Mouse (Mus musculus) midbrain, embryonic 16.5 days (tissue): ENCODE data around the gene Dennd1c. TPM values are rescaled to one million over a fixed set of nuclear protein-coding genes. Genes with fewer than 3 reads are reported as not detected.

Experiments used
- ATAC-seq: fragments of 200-750 bp; cut with Nextera tagmentation; 2 replicates; pipeline ENCODE4 v1.8.0; 2017; ENCODE audit warnings: moderate TSS enrichment
- H3K27ac ChIP-seq: fragments of 300-500 bp; sonication (generic); 2 replicates; pipeline ENCODE4 v1.5.1; 2014; ENCODE audit warnings: mild to moderate bottlenecking, low read length, mixed read lengths
- H3K27me3 ChIP-seq: fragments of 300-500 bp; sonication (generic); 2 replicates; pipeline ENCODE4 v1.6.1; 2014; ENCODE audit warnings: low read depth, low read length, mixed read lengths; ENCODE audit not compliant: control insufficient read depth, insufficient read depth
- H3K36me3 ChIP-seq: fragments of 300-500 bp; sonication (generic); 2 replicates; pipeline ENCODE4 v1.6.1; 2014; ENCODE audit warnings: mild to moderate bottlenecking, low read length, moderate library complexity, mixed read lengths; ENCODE audit not compliant: control insufficient read depth, insufficient read depth
- H3K4me1 ChIP-seq: fragments of 300-500 bp; sonication (generic); 2 replicates; pipeline ENCODE4 v1.6.1; 2014; ENCODE audit warnings: mild to moderate bottlenecking, low read length, mixed read lengths; ENCODE audit not compliant: control insufficient read depth, insufficient read depth
- H3K4me2 ChIP-seq: fragments of 300-500 bp; sonication (generic); 2 replicates; pipeline ENCODE4 v1.6.1; 2014; ENCODE audit warnings: mild to moderate bottlenecking, low read length, mixed read lengths
- H3K4me3 ChIP-seq: fragments of 300-500 bp; sonication (generic); 2 replicates; pipeline ENCODE4 v1.5.1; 2014; ENCODE audit warnings: low read depth, mild to moderate bottlenecking, low read length, moderate library complexity, mixed read lengths
- H3K9ac ChIP-seq: fragments of 300-500 bp; sonication (generic); 2 replicates; pipeline ENCODE4 v1.6.1; 2014; ENCODE audit warnings: low read depth, low read length, mixed read lengths
- H3K9me3 ChIP-seq: fragments of 300-500 bp; sonication (generic); replicated peaks from 2 replicates; pipeline ENCODE4 v1.6.1; 2014; ENCODE audit warnings: mild to moderate bottlenecking, low read length, mixed read lengths; ENCODE audit not compliant: control insufficient read depth, poor library complexity, severe bottlenecking
- WGBS: fragments of 180-500 bp; shearing (Covaris S2); extraction: QIAGEN DNeasy Blood & Tissue Kit; methylation state at CpG from one replicate; pipeline ENCODE4 v1.1.7; 2014; 5-methylcytosine and 5-hydroxymethylcytosine counted together
- polyA plus RNA-seq: library from polyadenylated mRNA; unstranded; fragments of >200 nt; fragmentation: Nextera tagmentation; extraction: Ambion mirVana; gene quantifications from 2 replicates; pipeline ENCODE4 v1.2.1, GENCODE M21; 2015

Gene Dennd1c
- polyA plus RNA-seq: 4.2 and 5.0 TPM in 2 replicates

DNA sequence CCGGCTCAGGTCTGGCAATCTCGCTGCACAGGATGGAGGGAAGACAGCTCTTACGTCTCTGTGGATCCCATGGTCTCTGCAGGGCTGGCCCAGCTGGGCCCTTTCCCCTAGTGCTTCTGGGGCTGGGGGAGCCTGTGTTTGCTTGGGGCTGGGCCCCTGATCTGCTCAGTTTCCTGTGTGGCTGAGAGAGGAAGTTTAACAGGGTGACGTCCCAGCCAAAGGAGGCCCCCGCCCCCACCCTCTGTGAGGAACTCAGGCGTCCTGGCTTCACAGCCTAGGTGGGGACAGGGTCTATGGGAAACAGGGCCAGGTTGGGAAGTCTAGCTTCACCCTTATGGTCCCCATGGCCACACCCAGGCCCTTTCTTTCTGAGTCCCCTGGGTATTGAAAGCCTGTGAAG, at the start of gene Dennd1c:
TSS of gene Dennd1c (minus strand) at position 179 of the 400 bp plus-strand sequence.
- 53% methylated on average over 6 of the region's 6 CpGs for WGBS
- peak; percentile 27; the same call in 1 of the 2 replicates for ATAC-seq
- no peak within 1 kb of the TSS for H3K4me2 ChIP-seq

GRCm38 (mm10) chr17:57125853-57126622, 47.7 kb upstream of the Dennd1c start:
- H3K27ac ChIP-seq: no peak overlapping the region
- WGBS: 71% methylated on average over 3 of the region's 3 CpGs
- no peak for ATAC-seq
- no peak overlapping the region for H3K4me3 ChIP-seq
- no peaks in the 10 kb centered on the region for H3K36me3 ChIP-seq
- no peak overlapping the region for H3K9ac ChIP-seq
- no peaks in the 10 kb centered on the region for H3K9me3 ChIP-seq
- H3K4me2 ChIP-seq: no peak overlapping the region
- H3K4me1 ChIP-seq: no peaks in the 10 kb centered on the region
- H3K27me3 ChIP-seq: no peaks in the 10 kb centered on the region

More for the DNA sequence above, at the start of gene Dennd1c:
- Histone ChIP-seq H3K4me1 (peaks cover 2% of the 10 kb centered on the region), H3K36me3 (peaks cover 24% of the 10 kb centered on the region), H3K4me3 (no peak within 1 kb of the TSS), H3K9ac (no peak within 1 kb of the TSS), H3K27me3 (no peaks in the 10 kb centered on the region), H3K9me3 (no peaks in the 10 kb centered on the region), H3K27ac (no peak within 1 kb of the TSS)

DNA sequence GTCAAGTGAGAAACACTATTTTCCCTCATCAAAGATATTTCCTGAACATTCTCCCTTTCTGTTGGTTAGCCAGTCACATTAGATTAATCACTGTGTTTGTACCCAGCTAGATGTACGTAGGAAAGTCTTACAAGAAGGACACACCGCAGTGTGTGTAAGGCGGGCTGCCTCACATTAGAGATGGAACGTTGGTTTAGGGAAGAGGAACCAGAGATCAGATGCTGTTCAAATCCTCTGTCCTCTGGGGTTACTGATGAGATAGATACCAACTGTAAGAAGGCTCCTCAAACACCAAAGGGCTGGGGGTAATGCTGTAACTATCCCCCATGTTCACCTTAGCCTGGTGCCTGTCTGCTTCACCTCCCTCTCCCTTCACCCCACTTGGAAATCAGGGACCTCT, 46.5 kb upstream of the Dennd1c start:
- Histone ChIP-seq H3K27ac (no peak overlapping the region), H3K4me2 (no peak overlapping the region), H3K27me3 (no peaks in the 10 kb centered on the region), H3K4me1 (no peaks in the 10 kb centered on the region), H3K36me3 (no peaks in the 10 kb centered on the region), H3K9me3 (no peaks in the 10 kb centered on the region), H3K9ac (no peak overlapping the region), H3K4me3 (no peak overlapping the region)
- no peak for ATAC-seq
- WGBS: 80% methylated on average over 4 of the region's 4 CpGs

DNA sequence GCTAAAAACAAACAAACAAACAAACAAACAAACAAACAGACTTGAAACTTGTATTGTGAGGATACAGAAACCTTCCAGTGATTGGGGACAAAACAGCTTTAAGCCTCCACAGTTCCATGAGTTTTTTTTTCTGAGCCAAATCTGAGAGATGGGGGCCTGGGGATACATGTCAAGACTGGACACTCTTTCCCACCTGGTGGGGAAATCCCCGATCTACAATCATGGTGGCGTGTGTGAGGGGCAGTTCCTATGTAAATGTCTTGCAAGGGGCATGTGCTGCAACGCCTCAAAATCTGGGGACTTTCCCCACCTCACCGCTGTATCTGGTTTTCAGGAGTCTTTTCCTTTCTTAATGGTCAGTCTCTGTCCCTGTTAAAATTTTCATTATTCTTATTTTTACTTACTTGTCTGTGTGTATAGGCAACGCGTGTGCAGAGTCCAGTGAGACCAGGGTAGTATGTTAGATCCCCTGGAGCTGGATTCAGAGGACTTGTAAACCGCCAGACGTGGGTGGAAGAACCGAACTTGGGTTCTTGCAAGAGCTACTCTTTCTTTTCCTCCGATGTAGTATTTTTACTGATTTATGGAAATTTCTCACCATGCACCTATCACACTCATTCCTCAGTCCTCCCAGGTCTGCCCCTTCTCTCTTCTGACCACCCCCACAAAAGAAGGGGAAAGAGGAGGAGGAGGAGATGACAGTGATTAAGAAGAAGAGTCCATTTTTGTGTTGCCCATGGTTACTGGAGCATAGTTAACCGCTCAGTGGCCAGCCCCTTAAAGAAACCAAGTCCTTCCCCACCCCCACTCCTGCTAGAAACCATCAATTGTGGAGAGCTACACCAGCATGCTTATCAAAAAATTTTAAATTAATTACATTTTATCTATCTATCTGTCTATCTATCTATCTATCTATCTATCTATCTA, 45.1 kb upstream of the Dennd1c start:
- 90% methylated on average over 11 of the region's 11 CpGs for WGBS

GRCm38 (mm10) chr17:57121856-57122255, 43.5 kb upstream of the Dennd1c start:
- no peak for ATAC-seq
- no peaks in the 10 kb centered on the region; the same call in 1 of the 2 replicates for H3K27me3 ChIP-seq
- H3K4me3 ChIP-seq: no peak overlapping the region
- no peaks in the 10 kb centered on the region for H3K4me1 ChIP-seq
- H3K27ac ChIP-seq: no peak overlapping the region
- H3K36me3 ChIP-seq: no peaks in the 10 kb centered on the region
- no peak overlapping the region for H3K9ac ChIP-seq
- 94% methylated on average over 2 of the region's 2 CpGs for WGBS
- no peaks in the 10 kb centered on the region for H3K9me3 ChIP-seq
- H3K4me2 ChIP-seq: no peak overlapping the region

More for the DNA sequence above, 45.1 kb upstream of the Dennd1c start:
- Histone ChIP-seq H3K27me3 (no peaks in the 10 kb centered on the region; the same call in 1 of the 2 replicates), H3K9me3 (no peaks in the 10 kb centered on the region), H3K36me3 (no peaks in the 10 kb centered on the region), H3K27ac (no peak overlapping the region), H3K4me1 (no peaks in the 10 kb centered on the region), H3K4me2 (no peak overlapping the region), H3K9ac (no peak overlapping the region), H3K4me3 (no peak overlapping the region)
- no peak for ATAC-seq

DNA sequence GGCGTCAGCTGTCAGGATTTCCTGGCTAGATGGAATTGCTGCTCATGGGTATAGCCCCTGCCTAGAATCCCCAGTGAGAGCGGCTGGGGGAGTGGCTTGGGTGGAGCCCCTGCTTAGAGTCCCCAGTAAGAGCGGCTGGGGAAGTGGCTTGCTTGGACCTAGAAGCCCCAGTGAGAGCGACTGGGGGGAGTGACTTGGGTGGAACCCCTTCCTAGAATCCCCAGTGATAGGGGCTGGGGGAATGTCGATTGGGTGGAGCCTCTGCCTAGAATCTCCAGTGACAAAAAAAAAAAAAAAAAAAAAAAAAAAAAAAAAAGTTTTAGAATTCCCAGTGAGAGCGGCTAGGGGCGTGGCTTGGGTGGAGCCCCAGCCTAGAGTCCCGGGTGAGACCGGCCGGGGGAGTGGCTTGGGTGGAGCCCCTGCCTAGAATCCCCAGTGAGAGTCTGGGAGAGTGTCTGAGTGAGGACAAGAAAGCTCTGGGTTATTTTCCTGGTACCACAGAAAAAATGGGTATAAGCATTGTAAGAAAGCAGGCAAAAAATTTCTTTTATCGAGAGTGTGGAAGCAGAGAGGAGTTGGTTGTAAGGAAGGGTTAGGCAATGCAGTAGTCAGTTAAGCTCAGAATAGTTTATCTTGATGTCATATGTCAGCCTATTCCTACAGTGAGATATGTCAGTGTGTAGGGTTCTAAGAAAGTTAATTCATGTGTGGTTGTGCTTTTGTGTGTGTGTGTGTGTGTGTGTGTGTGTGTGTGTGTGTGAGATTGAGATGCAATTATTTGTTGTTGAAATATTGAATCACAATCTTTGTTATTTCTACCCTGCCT, 40.4 kb upstream of the Dennd1c start:
- WGBS: 2% methylated on average over 11 of the region's 11 CpGs
- no peaks in the 10 kb centered on the region for H3K4me1 ChIP-seq
- H3K4me2 ChIP-seq: no peak overlapping the region
- no peak overlapping the region for H3K9ac ChIP-seq
- H3K27me3 ChIP-seq: no peaks in the 10 kb centered on the region; the same call in 1 of the 2 replicates
- peak; percentile 45; the same call in 1 of the 2 replicates for ATAC-seq
- no peaks in the 10 kb centered on the region for H3K9me3 ChIP-seq
- H3K36me3 ChIP-seq: no peaks in the 10 kb centered on the region
- no peak overlapping the region for H3K27ac ChIP-seq
- no peak overlapping the region for H3K4me3 ChIP-seq

- 79% methylated on average over 2 of the region's 2 CpGs for WGBS
- no peak for ATAC-seq
- no peak overlapping the region for H3K4me2 ChIP-seq
- no peaks in the 10 kb centered on the region; the same call in 1 of the 2 replicates for H3K27me3 ChIP-seq
- no peaks in the 10 kb centered on the region for H3K9me3 ChIP-seq
- no peak overlapping the region for H3K9ac ChIP-seq
- no peaks in the 10 kb centered on the region for H3K4me1 ChIP-seq
- H3K36me3 ChIP-seq: no peaks in the 10 kb centered on the region
- H3K4me3 ChIP-seq: no peak overlapping the region
- no peak overlapping the region for H3K27ac ChIP-seq
Measured at GRCm38 (mm10) chr17:57116801-57117200, 38.5 kb upstream of the Dennd1c start.

DNA sequence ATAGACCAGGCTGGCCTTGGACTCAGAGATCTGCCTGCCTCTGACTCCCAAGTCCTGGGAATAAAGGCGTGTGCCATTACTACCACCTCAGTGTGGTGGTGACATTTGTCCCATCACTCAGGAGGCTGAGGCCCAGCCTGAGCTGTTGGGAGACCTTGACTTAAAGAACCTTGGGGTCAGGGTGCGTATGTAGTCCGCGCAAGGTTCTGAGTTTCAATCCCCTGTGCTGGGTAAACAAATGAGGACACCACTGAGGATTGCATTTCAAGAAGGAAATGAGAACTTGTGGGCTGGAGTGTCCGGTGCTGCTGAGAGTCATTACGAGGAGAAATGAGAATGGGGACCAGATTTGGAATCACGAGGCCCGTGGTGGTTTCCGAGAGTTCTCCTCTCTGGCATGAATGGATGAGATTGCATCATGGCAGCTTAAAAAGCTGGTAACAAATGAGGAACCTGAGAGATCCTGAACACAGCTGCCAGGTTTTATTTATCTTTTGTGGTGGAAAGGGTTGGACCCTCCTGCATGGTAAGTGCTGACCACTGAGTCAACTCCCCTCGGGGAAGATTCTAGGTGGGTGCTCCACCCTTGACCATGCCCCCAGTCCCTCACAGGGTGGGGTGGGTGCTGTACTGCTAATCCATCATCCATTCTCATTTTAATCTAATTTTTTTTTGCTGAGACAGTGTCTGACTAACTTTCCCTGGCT, 34.6 kb upstream of the Dennd1c start:
- no peaks in the 10 kb centered on the region for H3K27me3 ChIP-seq
- no peak overlapping the region for H3K4me2 ChIP-seq
- H3K9ac ChIP-seq: no peak overlapping the region
- H3K9me3 ChIP-seq: no peaks in the 10 kb centered on the region
- no peak for ATAC-seq
- H3K4me3 ChIP-seq: no peak overlapping the region
- H3K27ac ChIP-seq: no peak overlapping the region
- 91% methylated on average over 10 of the region's 10 CpGs for WGBS
- H3K36me3 ChIP-seq: no peaks in the 10 kb centered on the region
- H3K4me1 ChIP-seq: no peaks in the 10 kb centered on the region
